Mouse (Mus musculus): Measurements from ENCODE around the gene Ak9. TPM values are rescaled to one million over a fixed set of nuclear protein-coding genes. Genes with fewer than 3 reads are reported as not detected.

The Ak9 gene
- not detected for polyA plus RNA-seq (2014; fragmentation: Illumina TruSeq; extraction: RNeasy Lipid Tissue Mini Kit (QIAGEN cat#74804); ENCODE audit: low read depth, low replicate concordance)

DNA sequence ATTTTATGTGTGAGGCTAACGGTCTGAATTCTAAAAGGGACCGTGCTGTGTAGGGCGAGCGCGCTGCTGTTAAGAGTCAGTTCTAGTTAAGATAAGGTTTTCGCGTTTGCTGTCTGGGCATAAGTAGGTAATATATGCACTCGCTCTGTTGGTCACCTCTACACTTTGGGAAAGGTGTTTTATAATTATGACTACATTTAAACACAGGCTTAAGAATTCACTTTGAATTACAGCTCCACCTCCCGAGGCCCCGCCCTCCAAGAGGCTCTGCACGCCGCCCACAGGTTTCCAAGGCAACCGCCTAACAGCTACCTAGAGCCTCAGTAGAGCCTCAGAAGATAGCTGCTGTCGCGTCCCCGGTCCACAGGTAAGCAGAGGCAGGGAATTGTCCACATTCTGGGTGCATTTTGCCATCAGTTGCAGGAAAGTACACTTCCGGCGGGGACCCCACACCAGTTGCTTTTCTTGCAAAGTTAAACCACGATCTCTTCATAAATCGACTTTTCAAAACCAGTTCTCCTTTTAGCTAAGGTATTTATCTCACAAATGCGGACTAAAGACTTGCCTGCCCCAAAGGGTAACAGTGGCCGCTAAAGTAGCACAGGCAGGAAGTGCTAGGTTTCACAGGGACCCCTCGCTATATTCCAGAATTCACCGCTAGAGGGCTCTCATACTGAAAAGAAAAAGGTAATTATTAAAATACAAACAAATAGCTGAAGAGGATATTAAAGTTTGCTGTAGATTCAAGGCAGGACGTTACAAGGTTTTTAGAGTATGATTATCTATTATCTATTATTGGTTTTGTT, at the start of gene Ak9:
Gene Ak9, plus strand, starts transcription at position 342 of the 806 bp plus-strand sequence.

GRCm38 (mm10) chr10:41302689-41303431, 920 bp upstream of the Ak9 start, which contains the start of gene Fig4:
TSS of gene Fig4 (minus strand) at chr10:41303260.

DNA sequence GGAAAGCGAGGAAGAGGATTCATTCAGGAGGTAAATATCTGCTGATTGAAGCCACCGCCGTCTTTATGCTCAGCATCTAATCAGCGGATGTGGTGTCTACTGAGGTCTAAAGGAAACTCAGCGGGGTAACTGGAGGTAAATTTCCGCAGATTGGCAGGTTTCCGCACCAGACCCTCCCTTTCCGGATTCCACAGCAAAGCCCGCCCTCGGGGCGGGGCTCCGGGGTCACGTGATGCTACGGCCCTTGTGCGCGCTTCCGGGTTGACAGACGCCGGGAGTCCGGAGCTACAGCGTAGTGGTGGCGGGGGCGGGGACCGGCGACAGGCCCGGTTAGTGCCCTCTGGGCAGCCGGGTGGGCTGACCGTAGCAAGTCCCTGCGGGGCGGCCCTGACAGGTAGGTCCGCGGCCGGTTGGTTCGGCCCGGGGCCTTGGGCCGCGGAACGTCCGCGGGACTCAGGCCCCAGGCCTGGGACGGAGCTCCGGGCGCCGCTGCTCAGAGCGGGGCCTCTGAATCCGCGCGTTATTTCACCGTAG, 146.4 kb downstream of the Ak9 start, which contains the start of gene Zbtb24:
Gene Zbtb24, plus strand, starts transcription at position 247 of the 534 bp plus-strand sequence.

GRCm38 (mm10) chr10:41476171-41477017, 172.6 kb downstream of the Ak9 start, which contains the start of gene Mical1:
TSS of gene Mical1 (plus strand) at chr10:41476314.

Other genes with a start within 250 kb of the Ak9 start
- not detected for gene Gpr6, start 231.7 kb upstream of the Ak9 start, polyA plus RNA-seq (2014; fragmentation: Illumina TruSeq; extraction: RNeasy Lipid Tissue Mini Kit (QIAGEN cat#74804); ENCODE audit: low read depth, low replicate concordance)
- gene Fig4, start 720 bp upstream of the Ak9 start, polyA plus RNA-seq (2014; fragmentation: Illumina TruSeq; extraction: RNeasy Lipid Tissue Mini Kit (QIAGEN cat#74804); ENCODE audit: low read depth, low replicate concordance) = 32.6 TPM
- gene Zbtb24, start 146.4 kb downstream of the Ak9 start, polyA plus RNA-seq (2014; fragmentation: Illumina TruSeq; extraction: RNeasy Lipid Tissue Mini Kit (QIAGEN cat#74804); ENCODE audit: low read depth, low replicate concordance) = 7.2 TPM
- 17.7 TPM for gene Mical1, start 172.3 kb downstream of the Ak9 start, polyA plus RNA-seq (2014; fragmentation: Illumina TruSeq; extraction: RNeasy Lipid Tissue Mini Kit (QIAGEN cat#74804); ENCODE audit: low read depth, low replicate concordance)
- 38.8 TPM for gene Smpd2, start 186.4 kb downstream of the Ak9 start, polyA plus RNA-seq (2014; fragmentation: Illumina TruSeq; extraction: RNeasy Lipid Tissue Mini Kit (QIAGEN cat#74804); ENCODE audit: low read depth, low replicate concordance)
- gene Ppil6, start 186.5 kb downstream of the Ak9 start, polyA plus RNA-seq (2014; fragmentation: Illumina TruSeq; extraction: RNeasy Lipid Tissue Mini Kit (QIAGEN cat#74804); ENCODE audit: low read depth, low replicate concordance) = 1.8 TPM
- gene Cd164, start 215.4 kb downstream of the Ak9 start, polyA plus RNA-seq (2014; fragmentation: Illumina TruSeq; extraction: RNeasy Lipid Tissue Mini Kit (QIAGEN cat#74804); ENCODE audit: low read depth, low replicate concordance) = 124 TPM

Data from heart, adult 10 weeks (tissue).